Mouse (Mus musculus) forebrain, postnatal 0 days (tissue): Measurements from ENCODE around the gene Ikzf3. TPM values are rescaled to one million over a fixed set of nuclear protein-coding genes. Genes with fewer than 3 reads are reported as not detected.
A peak's percentile ranks its signal among the peaks of the same experiment; 100 is the strongest.

Experiments
- ATAC-seq: fragments of 200-750 bp; cut with Nextera tagmentation; 2 replicates; pipeline ENCODE4 v1.8.0; 2017; ENCODE audit warnings: mild to moderate bottlenecking, moderate library complexity
- DNase-seq: peaks from one replicate; pipeline ENCODE4 v3.0.0-alpha.2; 2015
- H3K27ac ChIP-seq: fragments of 300-500 bp; sonication (generic); 2 replicates; pipeline ENCODE4 v1.5.1; 2014; ENCODE audit warnings: low read depth, mild to moderate bottlenecking, antibody characterized with exemption, low read length, moderate library complexity, mixed read lengths
- H3K27me3 ChIP-seq: fragments of 300-500 bp; sonication (generic); 2 replicates; pipeline ENCODE4 v1.6.1; 2014; ENCODE audit warnings: mild to moderate bottlenecking, low read length, mixed read lengths; ENCODE audit not compliant: insufficient read depth
- H3K36me3 ChIP-seq: fragments of 300-500 bp; sonication (generic); 2 replicates; pipeline ENCODE4 v1.6.1; 2014; ENCODE audit warnings: mild to moderate bottlenecking, moderate library complexity; ENCODE audit not compliant: insufficient read depth
- H3K4me1 ChIP-seq: fragments of 300-500 bp; sonication (generic); 2 replicates; pipeline ENCODE4 v1.6.1; 2014; ENCODE audit warnings: antibody characterized with exemption; ENCODE audit not compliant: insufficient read depth
- H3K4me2 ChIP-seq: fragments of 300-500 bp; sonication (generic); 2 replicates; pipeline ENCODE4 v1.6.1; 2014; ENCODE audit warnings: low read depth, mild to moderate bottlenecking, moderate library complexity
- H3K4me3 ChIP-seq: fragments of 300-500 bp; sonication (generic); 2 replicates; pipeline ENCODE4 v1.5.1; 2014; ENCODE audit warnings: low read depth, low read length, mixed read lengths
- H3K9ac ChIP-seq: fragments of 300-500 bp; sonication (generic); 2 replicates; pipeline ENCODE4 v1.6.1; 2014; ENCODE audit warnings: mild to moderate bottlenecking
- H3K9me3 ChIP-seq: fragments of 300-500 bp; sonication (generic); 2 replicates; pipeline ENCODE4 v1.6.1; 2016; ENCODE audit warnings: low read length
- CTCF ChIP-seq: sonication (generic); IDR thresholded peaks from 2 replicates; pipeline ENCODE4 v1.5.1; 2016; ENCODE audit warnings: antibody characterized with exemption, control low read depth, low read depth
- WGBS: fragments of 180-500 bp; shearing (Covaris S2); extraction: QIAGEN DNeasy Blood & Tissue Kit; methylation state at CpG from one replicate; pipeline ENCODE4 v1.1.7; 2014; 5-methylcytosine and 5-hydroxymethylcytosine counted together
- polyA plus RNA-seq: library from polyadenylated mRNA; unstranded; fragments of >200 nt; fragmentation: Nextera tagmentation; extraction: Ambion mirVana; gene quantifications from 2 replicates; pipeline ENCODE4 v1.2.1, GENCODE M21; 2015
- total RNA-seq: library from RNA; depleted of rRNA; stranded (reverse); fragments of >200 nt; gene quantifications from 2 replicates; pipeline ENCODE4 v1.2.3, GENCODE M21; 2014

Gene Ikzf3
- total and polyA plus RNA-seq, 2 experiments from 2014 or later = 0.14 to 0.21 TPM

DNA sequence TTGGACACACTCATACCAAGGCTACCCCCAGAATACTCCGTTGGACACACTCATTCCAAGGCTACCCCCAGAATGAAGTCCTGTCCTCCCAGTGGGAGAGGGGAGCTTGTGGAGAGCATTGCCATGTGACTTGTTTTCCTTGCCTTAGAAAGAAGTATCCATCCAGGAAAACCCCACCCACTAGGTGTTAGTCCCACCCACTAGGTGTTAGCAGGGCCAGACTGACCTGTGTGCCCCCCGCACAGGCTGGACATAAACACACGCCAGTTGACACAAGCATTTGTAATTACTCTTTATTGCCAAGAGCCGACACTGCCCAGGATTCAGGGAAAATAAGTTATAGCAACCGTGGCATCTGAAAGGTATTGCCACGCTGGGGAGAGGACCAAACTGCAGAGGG is 108.4 kb downstream of the Ikzf3 start:
- no peak for DNase-seq
- no peak for ATAC-seq
- H3K36me3 ChIP-seq = peaks cover 5% of the 10 kb centered on the region; the same call in 1 of the 2 replicates
- H3K9ac ChIP-seq = no peak overlapping the region
- TF ChIP-seq CTCF = no peak
- peaks cover 7% of the 10 kb centered on the region; the same call in 1 of the 2 replicates for H3K4me1 ChIP-seq
- no peaks in the 10 kb centered on the region for H3K9me3 ChIP-seq
- no peak overlapping the region for H3K4me3 ChIP-seq
- no peaks in the 10 kb centered on the region for H3K27me3 ChIP-seq
- no peak overlapping the region for H3K27ac ChIP-seq
- peak overlapping the region; percentile 65; the same call in 1 of the 2 replicates for H3K4me2 ChIP-seq
- WGBS = 82% methylated on average over 6 of the region's 6 CpGs

DNA sequence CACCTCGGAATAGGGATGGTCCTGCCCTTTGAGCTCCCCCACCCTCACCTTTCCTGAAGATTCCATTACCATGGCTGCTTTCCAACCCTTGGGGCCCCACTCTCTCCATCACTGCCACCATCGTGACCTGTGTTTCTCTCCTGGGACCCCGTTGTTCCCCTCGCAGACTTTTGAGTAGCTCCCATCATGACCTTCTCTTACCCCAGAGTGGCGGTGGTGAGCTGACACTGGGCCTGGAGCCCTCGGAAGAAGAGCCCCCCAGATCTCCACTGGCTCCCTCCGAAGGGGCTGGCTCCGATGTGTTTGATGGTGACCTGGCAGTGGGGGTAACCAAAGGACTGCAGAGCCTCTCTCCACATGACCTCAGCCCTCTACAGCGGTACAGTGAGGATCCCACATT is 110.1 kb downstream of the Ikzf3 start:
- Histone ChIP-seq H3K9ac (no peak overlapping the region), H3K27ac (no peak overlapping the region), H3K36me3 (peaks cover 5% of the 10 kb centered on the region; the same call in 1 of the 2 replicates), H3K9me3 (no peaks in the 10 kb centered on the region), H3K27me3 (no peaks in the 10 kb centered on the region), H3K4me1 (peaks cover 7% of the 10 kb centered on the region; the same call in 1 of the 2 replicates), H3K4me2 (no peak overlapping the region), H3K4me3 (no peak overlapping the region)
- WGBS = 92% methylated on average over 8 of the region's 9 CpGs
- no peak for TF ChIP-seq CTCF
- no peak for DNase-seq
- no peak for ATAC-seq

DNA sequence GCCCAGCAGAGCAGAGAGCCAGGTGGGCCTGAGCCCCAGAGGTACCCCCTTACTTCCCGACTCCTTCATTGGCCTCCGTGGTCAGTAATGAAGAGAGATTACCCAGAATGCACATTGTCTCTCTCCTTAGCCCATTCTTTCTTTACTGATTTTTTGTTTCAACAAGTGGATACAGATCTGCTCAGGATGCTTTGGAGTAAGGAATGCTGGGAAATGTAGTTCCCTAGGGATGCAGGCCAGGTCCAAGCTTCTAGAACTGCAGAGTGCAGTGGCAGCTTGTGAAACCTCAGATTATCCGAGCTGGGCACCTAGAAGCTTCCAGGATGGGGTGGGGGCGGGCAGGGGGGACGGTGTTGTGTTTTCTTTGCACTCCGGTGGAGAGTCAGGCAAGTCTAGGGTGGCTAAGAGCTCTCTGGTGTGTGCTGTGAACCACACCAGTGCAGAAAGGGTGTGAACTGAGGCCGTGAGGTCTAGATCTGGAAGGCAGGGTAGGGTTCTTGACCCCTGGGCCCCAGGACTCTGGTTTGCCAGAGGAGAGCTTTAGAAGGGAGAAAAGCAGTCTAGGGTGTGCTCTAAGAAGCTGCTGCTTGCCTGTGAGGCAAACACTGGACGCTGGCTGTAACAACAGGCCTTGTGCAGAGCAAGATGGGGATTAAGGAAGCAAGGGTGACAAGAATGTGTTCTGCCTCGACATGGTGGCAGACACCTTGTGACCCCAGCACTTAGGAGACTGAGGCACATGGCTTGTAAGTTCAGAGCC is 113.9 kb downstream of the Ikzf3 start:
- no peak for ATAC-seq
- Histone ChIP-seq H3K27ac (no peak overlapping the region), H3K9me3 (no peaks in the 10 kb centered on the region), H3K4me2 (no peak overlapping the region), H3K4me1 (no peaks in the 10 kb centered on the region), H3K27me3 (no peaks in the 10 kb centered on the region), H3K4me3 (no peak overlapping the region), H3K9ac (no peak overlapping the region), H3K36me3 (peaks cover 5% of the 10 kb centered on the region; the same call in 1 of the 2 replicates)
- no peak for DNase-seq
- no peak for TF ChIP-seq CTCF
- WGBS = 79% methylated on average over 9 of the region's 9 CpGs

DNA sequence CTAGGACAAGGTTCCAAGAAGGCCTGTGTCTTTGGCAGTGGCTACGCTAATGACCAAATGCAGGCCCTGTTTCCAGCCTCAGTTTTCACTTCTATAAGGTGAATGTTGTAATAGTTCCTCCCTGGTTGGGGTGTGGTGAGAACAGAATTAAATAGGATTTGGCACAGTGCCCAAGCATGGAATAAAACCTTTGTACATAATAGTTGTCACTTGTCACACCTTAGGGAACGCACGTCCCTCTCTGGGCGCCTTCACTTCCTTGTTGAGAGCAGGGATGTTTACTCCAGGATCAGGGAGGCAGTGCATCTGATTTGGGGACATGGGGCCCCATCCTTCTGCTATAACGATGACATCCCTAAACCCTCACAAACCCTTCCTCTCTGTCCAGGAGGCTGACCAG is 117.4 kb downstream of the Ikzf3 start:
- H3K36me3 ChIP-seq = no peaks in the 10 kb centered on the region
- H3K27ac ChIP-seq = no peak overlapping the region
- H3K27me3 ChIP-seq = no peaks in the 10 kb centered on the region
- H3K4me1 ChIP-seq = no peaks in the 10 kb centered on the region
- no peak for DNase-seq
- no peaks in the 10 kb centered on the region for H3K9me3 ChIP-seq
- TF ChIP-seq CTCF = no peak
- no peak overlapping the region for H3K4me3 ChIP-seq
- H3K4me2 ChIP-seq = no peak overlapping the region
- H3K9ac ChIP-seq = no peak overlapping the region
- WGBS = 65% methylated on average over 5 of the region's 5 CpGs
- no peak for ATAC-seq

DNA sequence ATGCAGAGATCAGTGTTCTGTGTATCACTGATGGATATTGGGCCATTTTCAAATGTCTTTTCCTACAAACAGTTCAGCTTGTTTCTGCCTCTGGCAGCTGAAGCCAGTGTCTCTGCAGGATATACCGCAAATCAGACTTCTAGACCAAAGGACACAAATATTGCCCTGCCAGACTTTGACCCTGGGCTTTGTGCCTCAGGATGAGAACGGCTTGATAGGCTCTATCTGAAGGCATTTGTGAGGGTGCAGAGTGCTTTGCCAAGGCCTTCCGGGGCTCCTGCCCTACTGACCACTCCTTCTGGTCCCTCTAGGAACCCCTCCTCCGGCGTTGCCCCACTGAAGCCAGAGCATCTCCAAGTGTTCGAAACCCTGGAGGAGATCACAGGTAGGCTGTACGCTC is 119.2 kb downstream of the Ikzf3 start:
- 96% methylated on average over 7 of the region's 7 CpGs for WGBS
- no peaks in the 10 kb centered on the region for H3K4me1 ChIP-seq
- H3K27me3 ChIP-seq = no peaks in the 10 kb centered on the region
- no peak for ATAC-seq
- no peak overlapping the region for H3K9ac ChIP-seq
- no peaks in the 10 kb centered on the region for H3K36me3 ChIP-seq
- H3K4me2 ChIP-seq = no peak overlapping the region
- no peak for TF ChIP-seq CTCF
- no peak for DNase-seq
- H3K4me3 ChIP-seq = no peak overlapping the region
- H3K27ac ChIP-seq = no peak overlapping the region
- no peaks in the 10 kb centered on the region for H3K9me3 ChIP-seq

DNA sequence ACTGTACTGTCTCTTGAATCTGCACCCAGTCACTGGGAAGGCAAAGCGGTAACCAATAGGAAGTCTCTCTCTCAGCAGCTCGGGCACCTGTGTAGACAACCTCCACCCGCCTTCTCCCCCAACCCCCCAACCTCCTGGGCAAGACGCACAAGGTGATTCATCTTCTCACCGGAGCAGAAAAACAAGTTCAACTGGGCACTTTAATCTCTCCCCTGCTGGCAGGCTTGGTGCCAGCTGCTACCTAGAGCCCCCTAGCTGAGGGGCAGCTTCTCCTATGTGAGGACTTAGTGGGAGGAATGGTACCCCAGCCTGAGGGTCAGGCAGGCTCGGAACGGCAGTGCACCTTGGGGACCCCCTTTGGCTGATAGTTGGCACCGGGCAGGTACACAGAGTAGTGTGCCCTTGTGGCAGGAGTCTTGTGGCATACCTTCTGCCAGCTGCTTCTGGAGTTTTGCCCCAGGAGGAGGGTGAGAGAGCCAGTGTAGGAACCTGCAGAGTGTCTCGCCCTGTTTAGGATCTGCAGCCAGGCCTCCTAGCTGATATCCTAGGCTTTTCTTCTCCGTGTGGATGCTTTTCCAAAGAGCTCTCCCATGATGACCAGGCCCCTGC is 126.8 kb downstream of the Ikzf3 start:
- Histone ChIP-seq H3K9ac (no peak overlapping the region), H3K4me3 (no peak overlapping the region), H3K27ac (no peak overlapping the region), H3K27me3 (no peaks in the 10 kb centered on the region), H3K4me2 (no peak overlapping the region), H3K4me1 (no peaks in the 10 kb centered on the region), H3K36me3 (no peaks in the 10 kb centered on the region), H3K9me3 (no peaks in the 10 kb centered on the region)
- no peak for ATAC-seq
- TF ChIP-seq CTCF = no peak
- 81% methylated on average over 10 of the region's 10 CpGs for WGBS
- no peak for DNase-seq

DNA sequence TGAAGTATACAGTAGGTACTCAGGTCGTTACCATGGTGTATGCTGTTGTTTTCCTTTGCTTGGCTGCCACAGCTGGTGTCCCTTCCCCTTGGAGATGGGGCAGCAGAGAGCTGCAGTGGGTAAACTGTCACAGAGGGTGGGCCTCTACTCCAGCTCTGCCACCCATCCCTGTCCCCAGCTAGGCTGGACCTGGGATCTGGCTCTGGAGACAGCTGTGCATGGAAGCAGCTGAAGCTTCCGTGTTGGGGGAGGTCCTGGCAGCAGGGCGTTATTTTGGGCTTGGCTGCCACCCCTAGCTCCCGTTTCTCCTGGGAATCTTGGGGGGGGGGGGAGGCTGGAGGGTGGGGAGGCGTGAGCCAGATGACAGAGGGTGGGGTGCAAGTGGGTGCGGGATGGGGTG is 127.6 kb downstream of the Ikzf3 start:
- Histone ChIP-seq H3K36me3 (no peaks in the 10 kb centered on the region), H3K4me1 (no peaks in the 10 kb centered on the region), H3K9me3 (no peaks in the 10 kb centered on the region), H3K4me2 (no peak overlapping the region), H3K4me3 (no peak overlapping the region), H3K27ac (no peak overlapping the region), H3K9ac (no peak overlapping the region), H3K27me3 (no peaks in the 10 kb centered on the region)
- DNase-seq (no peak), ATAC-seq (no peak)
- 72% methylated on average over 6 of the region's 6 CpGs for WGBS
- no peak for TF ChIP-seq CTCF
